Mouse (Mus musculus) ES-CJ7 (cell line): ENCODE measurements around the gene 1190007I07Rik.

ENCODE experiments used
- DNase-seq: peaks from one replicate; pipeline ENCODE4 v3.0.0; 2011; ENCODE audit warnings: low read depth, low spot score

Gene 1190007I07Rik

DNA sequence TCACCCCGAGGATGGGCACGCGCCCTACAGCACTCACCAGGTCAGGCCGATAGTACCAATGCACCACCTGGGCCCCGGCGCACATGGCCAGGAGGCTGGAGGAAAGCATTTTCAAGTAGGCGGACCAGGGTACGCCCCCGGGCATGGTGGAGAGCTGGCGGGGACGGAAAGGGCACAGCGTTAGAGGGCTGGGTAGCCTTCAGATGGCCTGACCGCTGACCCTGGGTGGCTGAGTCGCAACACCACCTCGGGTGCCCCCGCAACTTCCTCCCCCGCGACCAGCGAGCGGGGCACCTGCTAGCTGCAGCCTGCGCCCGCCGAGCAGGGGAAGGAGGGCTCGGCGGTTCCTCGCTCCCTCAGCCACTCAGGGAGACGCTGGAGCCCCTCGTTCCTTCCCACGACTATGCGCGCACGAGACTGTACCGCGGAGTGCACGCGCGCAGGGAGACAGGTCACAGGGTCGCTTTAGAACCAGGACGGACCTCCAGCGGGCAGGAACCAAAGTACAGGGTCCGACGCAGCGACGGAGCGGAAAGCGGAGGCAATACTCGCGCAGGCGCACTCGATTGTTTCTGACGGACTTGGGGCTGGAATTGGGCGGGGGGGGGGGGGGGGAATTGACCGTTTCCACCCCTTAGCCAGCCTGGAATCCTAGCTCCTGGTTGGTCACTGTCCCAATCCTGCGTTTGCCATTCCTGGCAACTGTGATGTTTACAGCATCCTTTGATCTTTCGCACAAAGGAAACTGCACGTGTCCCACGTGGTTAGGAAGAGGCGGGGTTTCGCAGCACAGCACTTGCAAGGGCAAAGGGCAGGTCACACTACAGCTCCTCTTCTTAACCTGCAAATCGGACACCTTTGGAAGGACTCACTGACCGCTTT, at the start of gene 1190007I07Rik:
1190007I07Rik (minus strand) TSS at position 558 of the 882 bp plus-strand sequence.
- DNase-seq = peak; percentile 99

DNA sequence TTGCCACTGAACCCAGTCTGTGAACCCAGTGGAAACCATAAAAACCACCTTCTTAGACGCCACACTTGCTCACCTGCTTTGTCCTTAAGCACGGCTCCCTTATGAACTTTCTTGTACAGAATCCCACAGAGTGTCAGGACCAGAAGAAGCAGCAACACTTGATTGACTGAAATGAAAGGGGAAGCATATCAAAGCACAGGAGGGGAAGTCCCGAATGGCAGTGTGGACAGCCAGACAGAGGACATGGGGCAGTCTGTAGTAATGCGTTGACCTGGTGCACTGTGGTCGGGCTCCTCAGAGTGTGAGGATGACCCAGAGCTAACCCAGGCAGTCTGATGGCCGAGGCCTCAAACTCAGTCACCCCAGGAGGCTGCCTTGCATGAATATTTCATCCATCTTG, 47.2 kb upstream of the 1190007I07Rik start:
- no peak for DNase-seq

DNA sequence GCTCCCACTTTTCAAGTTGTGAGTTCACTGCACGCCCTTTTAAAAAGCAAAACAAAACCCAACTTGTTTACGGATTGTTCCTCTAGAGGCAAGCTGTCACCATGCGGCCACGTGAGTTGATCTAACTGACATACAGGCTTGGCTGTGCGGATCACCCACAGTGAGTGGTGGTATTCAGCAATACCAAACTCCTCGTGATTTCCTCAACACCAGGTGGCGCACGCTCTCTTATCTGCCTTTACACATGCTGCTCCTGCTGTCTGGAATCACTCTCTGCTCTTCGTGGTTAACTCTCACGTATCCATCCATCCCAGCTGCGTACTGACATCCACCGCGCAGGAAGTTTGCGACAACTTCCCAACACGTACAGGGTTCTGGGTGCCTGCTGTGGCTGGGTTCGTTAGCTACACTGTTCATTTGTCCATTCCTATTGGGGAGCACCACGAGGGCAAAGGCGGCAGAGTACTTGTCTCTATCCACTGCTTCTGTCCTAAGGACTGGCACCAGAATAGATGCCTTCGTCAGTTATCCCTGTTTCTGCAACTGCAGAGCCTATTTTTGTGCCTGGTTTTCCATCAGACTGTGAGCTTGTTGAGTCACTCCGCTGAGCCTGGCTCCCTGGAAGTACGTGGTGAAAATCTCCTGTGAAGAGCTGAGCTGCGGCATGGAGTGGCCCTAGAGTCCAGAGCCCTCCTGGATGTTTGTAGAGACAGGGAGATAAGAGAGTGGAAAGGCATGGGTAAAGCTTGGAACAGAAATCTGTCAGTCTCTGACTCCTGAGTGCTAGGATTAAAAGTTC, 43.6 kb upstream of the 1190007I07Rik start:
- DNase-seq = peak; percentile 96

DNA sequence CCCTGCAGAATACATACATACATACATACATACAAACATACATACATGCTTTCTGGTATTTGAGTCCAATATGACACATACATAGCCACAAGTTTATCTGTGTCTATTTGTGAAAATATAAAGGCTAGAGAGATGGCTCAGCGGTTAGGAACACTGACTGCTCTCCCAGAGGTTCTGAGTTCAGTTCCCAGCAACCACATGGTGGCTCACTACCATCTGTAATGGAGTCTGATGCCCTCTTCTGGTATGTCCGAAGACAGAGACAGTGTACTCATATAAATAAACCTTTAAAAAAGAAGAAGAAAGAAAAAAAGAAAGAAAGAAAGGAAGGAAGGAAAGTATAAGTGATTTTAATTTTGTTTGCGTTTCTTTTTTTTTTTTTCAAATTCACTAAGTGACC, 42.9 kb upstream of the 1190007I07Rik start:
- no peak for DNase-seq

DNA sequence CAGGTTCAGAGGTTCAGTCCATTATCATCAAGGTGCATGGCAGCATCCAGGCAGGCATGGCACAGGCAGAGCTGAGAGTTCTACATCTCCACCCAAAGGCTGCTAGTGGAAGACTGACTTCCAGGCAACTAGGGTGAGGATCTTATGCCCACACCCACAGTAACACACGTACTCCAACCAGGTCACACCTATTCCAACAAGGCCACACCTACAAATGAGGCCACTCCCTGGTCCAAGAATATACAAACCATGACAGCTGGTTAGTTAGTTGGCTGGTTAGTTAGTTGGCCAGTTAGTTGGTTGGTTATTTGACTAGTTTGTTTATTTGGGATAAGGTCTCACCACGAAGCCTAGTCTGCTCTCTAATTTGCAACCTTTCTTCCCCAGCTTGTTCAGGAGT, 40.3 kb upstream of the 1190007I07Rik start:
- DNase-seq = no peak

DNA sequence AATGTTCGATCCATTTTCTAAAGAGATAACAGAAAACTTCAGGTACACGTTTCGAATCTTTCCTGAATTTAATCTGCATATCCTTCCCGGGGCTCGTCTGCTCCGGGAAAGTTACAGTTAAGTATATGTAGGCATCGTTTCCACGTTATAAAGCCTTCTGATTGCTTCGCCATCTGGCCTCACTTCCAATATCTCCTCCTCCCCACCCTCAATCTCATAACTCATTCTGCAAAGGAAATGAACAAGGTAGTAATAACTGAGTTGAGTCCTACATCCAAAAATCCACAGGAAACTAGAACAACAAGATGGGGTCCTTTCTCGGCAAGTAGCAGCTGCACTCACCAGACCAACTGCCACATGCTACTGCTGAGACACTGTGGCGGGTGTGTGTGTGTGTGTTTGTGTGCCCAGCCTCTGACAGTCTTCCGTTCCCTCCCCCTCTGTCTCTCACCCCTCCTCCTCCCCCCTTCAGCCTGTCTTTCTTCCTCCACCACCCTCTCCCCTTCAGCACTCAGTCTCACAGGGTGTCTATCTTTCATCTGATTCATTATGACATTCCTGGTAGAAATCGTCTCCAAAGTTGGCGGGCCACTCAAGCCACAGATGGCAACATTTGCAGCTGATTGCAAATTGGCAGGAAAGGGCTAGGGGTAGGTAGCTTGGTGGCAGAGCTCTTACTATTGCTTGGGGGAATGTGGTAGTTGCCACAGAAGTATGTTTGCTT, 39.4 kb upstream of the 1190007I07Rik start:
- no peak for DNase-seq

DNA sequence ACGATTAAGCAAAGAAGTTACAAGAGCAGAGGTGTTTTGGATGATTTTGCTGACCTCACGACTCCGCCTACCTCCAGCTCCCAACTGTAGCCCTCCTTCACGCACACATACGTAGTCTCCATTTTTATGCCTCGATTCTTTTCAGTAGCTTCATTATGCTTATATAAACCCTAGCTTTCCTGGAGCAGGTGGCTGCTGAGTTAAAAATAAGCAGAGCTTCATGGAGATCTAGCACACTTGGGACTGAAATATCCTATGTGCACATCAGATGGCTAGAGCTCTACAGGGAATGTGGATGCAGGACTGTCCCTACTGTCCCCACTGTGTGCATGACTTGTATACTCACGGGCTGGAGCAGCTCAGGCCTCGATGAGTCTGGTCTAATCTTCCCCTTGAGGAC, 38.8 kb upstream of the 1190007I07Rik start:
- no peak for DNase-seq

DNA sequence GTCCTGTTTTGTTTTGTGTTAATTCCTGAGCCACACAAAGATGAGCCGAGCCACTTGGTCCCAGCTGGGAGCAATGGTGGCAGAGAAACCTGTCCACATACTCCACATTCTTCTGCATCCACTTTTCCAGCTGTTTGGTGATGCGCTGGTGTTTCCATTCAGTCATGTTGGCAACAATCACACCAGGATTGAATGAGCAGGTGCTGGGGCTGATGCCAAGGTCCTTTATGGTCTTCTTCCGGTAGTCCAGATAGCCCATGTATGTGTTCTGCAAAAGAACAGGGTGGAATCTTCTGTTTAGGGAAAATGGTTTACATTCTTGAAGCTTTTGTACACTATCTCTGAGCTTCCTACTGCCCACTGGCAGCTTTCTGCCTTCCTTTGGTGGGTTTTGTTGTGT, 31.6 kb upstream of the 1190007I07Rik start:
- DNase-seq = no peak

DNA sequence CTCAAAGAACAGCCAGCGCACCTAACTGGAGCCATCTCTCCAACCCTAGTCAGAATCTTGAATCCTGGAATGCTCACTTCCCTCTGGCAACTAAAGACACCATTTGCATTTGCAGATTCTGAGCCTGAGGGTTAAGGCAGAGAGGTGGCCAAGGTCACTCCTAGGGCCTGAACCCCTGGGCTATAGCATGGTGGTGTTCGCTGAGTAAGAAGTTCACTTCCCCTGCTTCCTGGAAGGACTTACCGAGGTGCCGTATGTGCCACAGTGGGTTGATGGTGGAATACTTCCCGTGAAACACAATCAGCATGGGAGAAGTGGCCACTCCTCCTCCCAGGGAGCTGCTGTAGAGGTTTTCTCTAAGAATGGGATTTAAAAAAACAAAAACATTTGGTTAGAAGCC, 29.6 kb upstream of the 1190007I07Rik start:
- DNase-seq = peak; percentile 83

DNA sequence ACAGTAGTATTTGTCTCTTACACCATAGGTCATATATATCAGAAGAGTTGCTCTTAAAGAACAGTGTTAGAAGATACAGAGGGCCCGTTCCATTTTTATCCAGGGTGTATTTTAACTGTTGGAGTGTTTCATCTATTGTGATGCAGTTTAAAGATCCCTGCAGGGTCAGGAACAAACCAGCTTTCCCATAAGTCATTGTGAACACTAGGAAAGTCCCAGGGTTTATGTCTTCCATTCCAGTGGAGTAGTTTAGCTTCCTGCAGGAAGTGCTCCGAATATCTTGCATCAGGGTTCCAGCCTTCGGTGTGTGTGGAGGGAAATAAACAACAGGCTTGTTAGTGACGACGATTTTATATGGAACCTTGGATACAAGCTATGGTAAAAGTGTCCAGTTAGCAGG, 28.2 kb upstream of the 1190007I07Rik start:
- no peak for DNase-seq

DNA sequence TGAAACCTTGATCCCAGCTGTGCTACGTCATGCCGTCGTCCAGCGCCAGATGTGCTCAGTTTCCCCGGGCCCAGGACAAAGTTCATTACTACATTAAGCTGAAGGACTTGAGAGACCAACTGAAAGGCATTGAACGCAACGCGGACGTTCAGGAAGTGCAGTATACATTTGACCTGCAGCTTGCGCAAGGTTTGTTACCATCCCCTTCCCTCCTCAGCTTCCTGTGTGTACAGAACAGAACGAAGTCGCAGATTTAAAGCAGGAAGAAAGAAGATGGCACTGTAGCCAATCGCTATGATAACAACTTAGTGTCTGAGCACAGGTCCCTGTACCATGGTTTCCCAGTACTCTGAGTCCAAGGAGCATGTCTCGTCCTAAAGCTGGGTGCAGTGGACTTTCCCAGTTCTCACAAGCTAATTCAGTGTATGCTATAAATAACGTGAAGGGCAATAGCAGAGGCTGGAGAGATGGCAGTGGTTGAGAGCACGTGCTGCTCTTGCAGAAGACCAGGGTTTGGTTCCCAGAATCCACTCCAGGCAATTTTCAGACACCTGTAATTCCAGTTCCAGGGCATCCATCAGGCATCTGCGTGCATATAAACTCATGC, 24.3 kb upstream of the 1190007I07Rik start:
- no peak for DNase-seq

DNA sequence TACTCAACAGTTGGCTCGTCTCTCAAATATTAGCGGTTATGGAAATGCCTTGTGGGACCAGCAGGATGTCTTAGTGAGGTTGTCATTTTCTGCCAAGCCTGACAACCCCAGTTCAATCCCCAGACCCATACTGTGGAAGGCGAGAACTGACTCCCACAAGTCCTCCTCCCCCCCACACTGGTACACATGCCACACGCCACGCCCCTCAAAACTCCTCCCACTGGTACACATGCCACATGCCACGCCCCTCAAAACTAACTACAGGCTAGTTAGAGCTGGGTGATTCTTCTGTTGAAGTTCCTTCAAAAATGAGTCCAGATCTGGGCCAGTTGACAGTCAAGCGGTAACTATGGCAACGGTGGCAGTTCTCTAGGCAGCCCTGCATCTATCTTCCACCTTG, 23.1 kb upstream of the 1190007I07Rik start:
- no peak for DNase-seq

DNA sequence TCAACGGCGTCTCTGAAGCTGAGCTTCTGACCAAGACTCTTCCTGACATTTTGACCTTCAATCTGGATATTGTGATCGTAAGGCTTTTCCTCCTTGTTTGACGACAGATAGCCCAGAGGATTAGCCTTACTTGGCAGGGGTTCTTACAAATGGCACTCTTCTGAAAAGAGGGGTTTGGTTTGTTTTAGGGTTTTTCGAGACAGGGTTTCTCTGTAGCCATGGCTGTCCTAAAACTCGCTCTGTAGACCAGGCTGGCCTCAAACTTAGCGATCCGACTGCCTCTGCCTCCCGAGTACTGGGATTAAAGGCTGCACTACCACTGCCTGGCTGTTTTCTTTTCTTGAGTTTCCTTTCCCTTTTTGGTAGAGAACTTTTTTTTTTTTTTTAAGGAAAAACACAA, 18.5 kb upstream of the 1190007I07Rik start:
- DNase-seq = no peak

DNA sequence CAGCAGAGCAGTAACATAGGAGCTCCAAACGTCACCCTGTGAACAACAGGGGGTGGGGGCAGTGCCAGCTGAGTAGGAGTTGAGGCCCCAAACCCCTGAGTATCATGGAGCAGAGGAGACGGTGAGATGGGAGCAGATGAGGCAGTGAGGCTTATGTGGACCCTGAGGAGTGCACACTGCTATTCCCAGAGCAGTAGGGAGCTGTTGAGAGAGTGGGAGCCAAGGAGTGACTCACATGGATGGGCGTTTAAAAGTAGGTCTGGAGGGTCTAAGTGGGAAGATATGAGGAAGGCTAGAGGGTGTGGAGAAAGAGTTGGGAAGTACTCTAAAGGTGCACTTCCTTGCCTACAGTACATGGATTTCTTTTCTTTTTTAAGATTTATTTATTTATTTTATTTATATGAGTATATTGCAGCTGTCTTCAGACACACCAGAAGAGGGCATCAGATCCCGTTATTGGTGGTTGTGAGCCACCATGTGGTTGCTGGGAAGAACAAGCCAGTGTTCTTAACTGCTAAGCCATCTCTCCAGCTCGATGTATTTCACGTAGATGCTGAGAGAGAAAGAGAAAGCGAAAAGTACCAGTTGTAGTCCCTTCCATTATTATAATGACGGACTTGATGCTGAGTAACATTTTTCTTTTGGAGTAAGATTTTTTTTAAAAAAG, 16.1 kb upstream of the 1190007I07Rik start:
- DNase-seq = no peak

DNA sequence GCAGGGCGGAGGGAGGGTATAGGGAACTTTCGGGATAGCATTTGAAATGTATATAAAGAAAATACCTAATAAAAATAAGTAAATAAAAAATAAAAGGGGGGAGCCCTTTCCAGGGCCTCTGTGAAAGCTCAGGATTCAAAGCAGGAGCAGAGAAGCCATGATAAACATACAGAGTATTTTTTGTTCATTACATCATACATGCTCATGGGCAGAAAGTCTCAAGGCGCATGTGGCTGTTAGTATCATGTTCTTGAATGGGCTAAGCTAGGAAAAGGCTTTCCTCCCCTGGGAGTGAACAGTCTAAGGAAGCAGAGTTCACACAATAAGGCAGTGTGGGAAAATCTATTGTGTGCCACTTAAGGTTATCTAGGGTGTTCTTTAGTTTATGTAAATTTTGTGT, 13.3 kb upstream of the 1190007I07Rik start:
- no peak for DNase-seq

DNA sequence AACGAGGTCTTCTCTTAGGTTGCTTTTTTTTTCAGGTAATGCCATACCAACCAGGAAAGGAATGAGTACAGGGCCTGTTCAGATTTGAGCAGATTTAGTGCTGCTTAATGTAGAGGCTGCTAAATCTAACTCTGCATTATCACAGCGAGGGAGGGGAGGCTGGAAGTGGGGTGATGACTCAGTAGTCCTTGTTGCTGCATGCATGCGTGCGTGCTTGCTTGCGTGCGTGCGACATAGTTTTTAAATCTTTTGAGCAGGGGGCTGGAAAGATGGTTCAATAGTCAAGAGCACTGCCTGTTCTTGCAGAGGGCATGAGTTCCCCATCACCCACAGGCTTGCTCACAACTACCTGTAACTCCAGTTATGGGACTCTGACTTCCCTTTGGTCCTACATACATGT, 11.3 kb upstream of the 1190007I07Rik start:
- DNase-seq = no peak

DNA sequence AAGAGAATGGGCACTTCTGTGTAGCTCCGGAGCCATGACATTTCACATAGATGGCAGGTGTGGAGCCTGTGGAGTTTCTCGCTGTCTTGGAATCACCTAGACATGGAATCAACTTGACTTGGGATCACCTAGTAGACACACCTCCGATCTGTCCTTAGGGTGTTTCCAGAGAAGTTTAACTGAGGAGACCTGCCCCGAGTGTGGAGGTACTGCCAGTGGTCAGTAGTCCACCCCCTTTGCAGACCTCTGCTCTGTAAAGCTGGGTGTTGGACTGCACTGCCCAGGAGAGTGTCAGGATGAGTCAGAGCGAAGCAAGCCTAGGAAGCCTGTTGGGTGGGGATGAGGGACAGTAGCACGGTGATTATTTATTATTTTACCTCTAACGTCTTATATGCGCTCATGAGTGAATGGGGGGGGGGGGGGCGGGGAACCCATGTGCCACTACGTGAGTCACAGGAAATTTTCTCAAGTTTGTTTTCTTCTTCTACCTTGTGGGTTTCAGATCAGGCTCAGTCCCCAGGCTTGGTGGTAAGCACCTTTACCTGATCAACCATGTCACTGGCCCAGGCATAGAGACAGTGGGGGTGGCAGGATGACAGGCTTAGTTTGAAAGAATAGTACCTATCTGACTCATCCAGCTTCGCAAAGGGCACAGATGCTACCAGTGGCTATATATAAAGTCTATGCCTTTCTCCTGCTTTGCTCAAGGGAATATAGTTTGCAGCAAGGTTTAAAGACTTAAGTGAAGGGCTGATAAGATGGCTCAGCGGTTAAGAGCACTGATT, 9.7 kb upstream of the 1190007I07Rik start:
- no peak for DNase-seq

DNA sequence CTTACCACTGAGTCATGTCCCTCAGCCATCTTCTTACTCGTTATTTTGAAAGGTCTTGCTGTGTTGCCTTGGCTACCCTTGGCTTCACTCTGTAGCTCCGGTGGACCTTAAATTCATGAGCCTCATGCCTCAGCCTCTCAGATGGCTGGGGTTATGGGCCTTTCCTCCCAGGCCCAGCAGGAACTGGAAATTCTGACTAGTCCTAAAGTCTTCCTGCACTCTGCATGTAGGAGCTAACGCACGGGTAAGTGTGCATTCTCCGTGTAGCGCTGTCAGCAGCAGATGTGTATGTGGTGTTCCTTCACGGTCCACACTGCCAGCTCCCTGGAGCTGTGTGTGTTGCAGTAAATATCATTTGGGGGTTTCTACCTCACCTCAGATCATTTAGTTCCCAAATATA, 8.1 kb upstream of the 1190007I07Rik start:
- DNase-seq = no peak

DNA sequence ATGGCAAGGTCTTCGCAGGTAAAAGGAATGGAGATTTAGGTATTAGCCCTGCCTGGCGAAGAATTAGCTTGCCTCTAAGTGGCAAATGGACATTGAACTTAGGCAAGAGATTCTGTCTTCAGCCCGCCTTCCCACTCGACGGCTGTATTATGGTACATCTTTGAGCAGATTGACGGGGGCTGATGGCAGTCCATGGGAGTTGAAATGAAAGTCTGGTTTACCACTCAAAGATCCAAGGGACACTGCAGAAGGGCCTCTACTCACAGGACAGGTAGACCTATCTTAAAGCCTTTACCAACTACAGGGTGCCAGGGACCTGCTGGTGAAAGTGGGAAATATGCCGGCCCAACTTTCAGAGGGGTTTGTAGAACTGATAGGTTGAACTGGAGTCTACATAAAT, 7.5 kb upstream of the 1190007I07Rik start:
- no peak for DNase-seq

DNA sequence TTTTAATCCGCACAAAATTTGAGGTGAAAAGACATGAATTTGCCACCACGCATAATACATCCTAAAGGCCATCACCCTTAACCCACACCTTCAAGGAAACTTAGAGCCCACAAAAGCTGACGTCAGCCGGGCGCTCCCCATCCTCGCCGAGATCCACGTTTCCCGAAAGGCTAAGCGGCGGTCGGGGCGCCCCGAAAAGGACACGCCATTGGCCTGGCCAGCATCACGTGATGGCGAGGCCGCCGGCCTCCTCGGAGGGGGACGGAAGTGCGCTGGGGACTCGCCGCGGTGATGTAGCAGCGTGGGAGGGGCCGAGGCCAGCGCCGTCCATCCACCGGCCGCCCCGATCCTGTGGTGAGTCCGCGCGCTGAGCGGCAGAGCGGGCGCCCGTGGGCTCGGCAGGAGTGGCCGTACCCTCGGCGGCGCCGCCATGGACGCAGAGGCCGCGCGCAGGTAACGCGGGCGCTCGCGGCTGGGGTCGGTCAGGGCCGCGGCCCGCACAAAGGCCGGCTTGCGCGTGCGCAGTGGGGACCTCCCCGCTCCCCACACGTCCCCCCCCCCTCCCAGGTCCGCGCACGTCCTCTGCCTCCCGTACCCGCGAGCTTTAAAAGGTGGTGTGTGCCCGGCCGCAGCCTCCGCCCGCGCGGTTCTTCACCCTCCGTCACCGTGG, 6.7 kb upstream of the 1190007I07Rik start, which contains the start of gene Tdg:
Tdg (plus strand) TSS at position 243 of the 670 bp plus-strand sequence.
- peak; percentile 89 for DNase-seq
